Mouse (Mus musculus) adrenal gland, adult 2 months (tissue): ENCODE data around the gene Gnmt. TPM values are rescaled to one million over a fixed set of nuclear protein-coding genes. Genes with fewer than 3 reads are reported as not detected.
A peak's percentile ranks its signal among the peaks of the same experiment; 100 is the strongest.
"Not testable (repeated sequence)": the region's sequence is repeated elsewhere in the genome, so short reads cannot be mapped to it uniquely, and the experiment has no call there.

ENCODE experiments used
- DNase-seq: peaks from one replicate; pipeline ENCODE4 v3.0.0; 2021
- long read RNA-seq: library from polyadenylated mRNA; stranded (forward); transcript quantifications from one replicate; pipeline ENCODE4 v2.0.0, GENCODE M21; 2021
- polyA plus RNA-seq: library from polyadenylated mRNA; depleted of rRNA; stranded (reverse); fragments of >200 nt; gene quantifications from 2 replicates; pipeline ENCODE4 v1.2.3, GENCODE M21; 2012; rRNA removed
- total RNA-seq, 2 experiments: library from RNA; stranded (reverse); gene quantifications; 2 replicates each; pipeline ENCODE4 v1.2.3; 2021

Gnmt gene
- total RNA-seq (1 to 10 TPM; 1.2 to 6.5 TPM), polyA plus RNA-seq (1.0 and 4.0 TPM in 2 replicates)
- long read RNA-seq, result 0 reads

- DNase-seq, result peak; percentile 52
Observed at GRCm38 (mm10) chr17:46728904-46729318, at the start of gene Gnmt. Gene Gnmt, minus strand, starts transcription at chr17:46729168.

DNA sequence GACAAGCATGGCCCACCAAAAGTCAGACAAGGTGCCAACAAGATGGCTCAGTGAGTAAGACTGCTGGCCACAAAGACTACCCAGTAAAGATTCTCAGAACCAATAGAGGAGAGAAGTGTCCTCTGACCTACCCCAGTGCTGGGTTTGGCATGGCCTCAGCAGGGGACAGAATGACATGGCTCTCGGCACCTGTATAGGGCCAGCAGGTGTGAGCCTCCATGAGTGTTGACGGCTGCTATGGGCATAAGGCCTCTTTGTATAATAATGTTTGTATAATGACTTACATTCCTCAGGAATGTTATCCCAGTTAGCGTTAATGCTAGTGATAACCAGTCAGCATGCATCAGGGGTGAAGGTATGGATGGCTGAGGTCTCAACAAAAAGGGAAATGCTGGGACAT, 47.1 kb upstream of the Gnmt start:
- no peak for DNase-seq

DNA sequence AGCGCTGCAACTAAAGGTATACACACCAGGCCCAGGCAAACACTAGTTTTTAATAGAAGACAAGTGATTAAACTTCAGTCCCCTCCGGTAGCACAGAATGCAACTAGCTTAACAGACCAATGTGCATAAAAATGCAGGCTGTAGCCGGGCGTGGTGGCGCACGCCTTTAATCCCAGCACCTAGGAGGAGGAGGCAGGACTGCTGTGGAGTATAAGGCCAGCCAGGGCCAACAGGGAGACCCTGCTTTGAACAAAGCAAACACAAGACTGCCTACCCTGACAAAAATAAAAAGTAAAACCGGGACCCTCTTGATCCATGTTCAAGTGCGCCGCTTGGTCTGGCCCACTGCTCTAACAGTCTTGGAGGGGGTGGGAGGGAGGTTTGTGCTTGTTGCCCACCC, 46.1 kb upstream of the Gnmt start:
- no peak for DNase-seq

- no peak for DNase-seq
Observed at GRCm38 (mm10) chr17:46774131-46774472, 45.1 kb upstream of the Gnmt start.

DNA sequence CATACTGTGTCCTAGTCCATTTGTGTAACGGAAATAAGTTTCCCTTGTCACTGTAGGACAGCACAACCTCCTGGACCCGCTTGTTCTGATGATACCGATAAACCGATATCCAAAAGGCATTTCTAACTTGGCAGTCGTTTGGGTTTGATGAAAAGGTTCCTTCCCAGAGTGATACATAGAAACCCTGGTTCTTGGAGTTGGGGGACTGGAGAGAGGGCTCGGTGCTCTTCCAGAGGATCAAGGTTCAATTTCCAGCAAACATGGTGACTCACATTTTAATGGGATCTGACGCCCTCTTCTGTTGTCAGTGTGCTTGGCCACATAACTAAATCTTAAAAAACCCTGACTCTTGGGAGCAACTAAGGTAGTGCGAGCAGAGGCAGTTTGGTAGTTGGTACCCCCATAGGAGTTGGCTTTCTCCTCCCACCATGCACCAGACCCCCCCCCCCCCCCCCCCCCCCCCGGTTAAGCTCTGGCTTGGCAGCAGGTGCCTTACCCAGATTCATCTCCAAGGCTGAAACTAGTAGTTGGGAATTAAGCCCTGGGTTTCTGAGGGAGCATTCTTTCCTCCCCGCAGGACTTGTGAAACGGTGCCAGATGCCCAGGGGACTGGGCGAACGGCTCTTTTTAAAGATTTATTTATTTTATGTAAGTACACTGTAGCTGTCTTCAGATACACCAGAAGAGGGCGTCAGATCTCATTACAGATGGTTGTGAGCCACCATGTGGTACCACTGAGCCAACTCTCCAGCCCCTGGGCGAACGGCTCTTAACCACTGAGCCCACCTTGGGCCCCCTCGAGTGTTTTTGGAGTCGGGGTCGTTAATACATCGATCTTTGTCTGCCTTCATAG, 44.5 kb upstream of the Gnmt start:
- no peak for DNase-seq

GRCm38 (mm10) chr17:46772404-46773277, 43.7 kb upstream of the Gnmt start, which contains the start of gene 2310039H08Rik:
Gene 2310039H08Rik, plus strand, starts transcription at chr17:46772635.
- peak; percentile 91 for DNase-seq

DNA sequence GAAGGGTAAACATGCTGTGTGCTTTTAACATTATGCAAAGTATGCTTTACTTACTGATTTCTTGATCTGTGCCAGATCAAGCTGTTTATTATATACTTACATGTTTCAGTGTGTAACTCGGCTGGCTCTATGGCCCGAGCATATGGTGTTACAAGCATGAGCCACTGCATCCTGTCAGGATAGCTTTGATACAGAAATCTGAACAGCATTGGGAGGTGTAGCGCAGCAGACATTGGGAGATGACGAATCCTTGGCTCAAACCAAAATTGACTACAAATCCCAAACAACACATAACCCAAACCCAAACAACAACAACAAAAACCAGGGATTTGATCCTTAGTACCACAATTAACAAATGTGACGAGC, 43.1 kb upstream of the Gnmt start:
- no peak for DNase-seq

DNA sequence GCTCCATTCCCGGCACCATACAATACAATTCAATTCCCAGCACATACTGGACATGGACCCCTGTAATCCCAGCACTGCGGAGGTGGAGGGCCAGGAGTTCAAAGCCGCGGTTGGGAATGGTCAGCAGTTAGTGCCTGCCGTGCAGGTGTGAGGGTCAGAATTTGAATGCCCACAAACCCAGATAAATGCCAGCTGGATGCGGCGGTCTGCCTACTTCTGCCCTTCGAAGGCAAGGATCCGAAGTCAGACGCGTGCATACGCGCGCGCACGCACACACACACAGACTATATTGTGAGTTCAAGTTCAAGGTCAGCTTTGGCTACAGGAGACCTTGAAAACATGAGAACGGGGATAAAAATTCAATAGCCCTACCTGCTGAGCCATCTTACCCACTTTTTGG, 42.6 kb upstream of the Gnmt start:
- no peak for DNase-seq

DNA sequence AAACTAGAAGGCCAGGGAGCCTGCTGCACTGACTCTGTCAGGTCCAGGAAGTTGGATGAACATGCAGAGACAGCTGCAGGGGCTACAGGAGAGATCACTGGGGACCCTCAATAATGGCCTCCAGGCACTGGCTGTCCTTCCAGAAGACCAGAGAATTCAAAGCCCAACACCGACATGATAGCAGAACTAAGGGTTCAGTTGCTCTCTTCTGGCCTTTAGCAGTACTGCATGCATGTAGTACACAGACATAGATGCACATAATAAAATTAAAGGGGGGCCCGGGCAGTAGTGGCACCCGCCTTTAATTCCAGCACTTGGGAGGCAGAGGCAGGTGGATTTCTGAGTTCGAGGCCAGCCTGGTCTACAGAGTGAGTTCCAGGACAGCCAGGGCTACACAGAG, 42.1 kb upstream of the Gnmt start:
- DNase-seq, result no peak

DNA sequence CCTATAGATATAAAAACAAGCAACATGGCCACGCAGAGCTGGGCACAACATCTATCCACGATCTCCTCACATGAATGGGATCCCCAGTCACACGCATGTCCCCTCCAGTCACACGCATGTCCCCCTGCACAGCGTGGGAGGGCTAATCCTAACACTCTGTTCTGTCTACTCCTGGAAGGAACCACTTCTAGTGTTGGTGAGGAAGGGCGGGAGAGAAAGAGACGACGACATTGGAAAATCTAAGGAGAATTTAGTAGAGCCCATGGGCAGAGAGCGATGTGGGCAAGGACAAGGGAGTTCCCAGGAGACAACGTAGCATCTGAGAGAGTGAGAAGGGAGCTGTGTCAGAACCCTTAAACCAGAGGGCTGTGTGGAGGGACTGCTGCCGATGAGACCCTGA, 41.6 kb upstream of the Gnmt start:
- no peak for DNase-seq

- DNase-seq, result no peak
Observed at GRCm38 (mm10) chr17:46767868-46768267, 38.9 kb upstream of the Gnmt start.

DNA sequence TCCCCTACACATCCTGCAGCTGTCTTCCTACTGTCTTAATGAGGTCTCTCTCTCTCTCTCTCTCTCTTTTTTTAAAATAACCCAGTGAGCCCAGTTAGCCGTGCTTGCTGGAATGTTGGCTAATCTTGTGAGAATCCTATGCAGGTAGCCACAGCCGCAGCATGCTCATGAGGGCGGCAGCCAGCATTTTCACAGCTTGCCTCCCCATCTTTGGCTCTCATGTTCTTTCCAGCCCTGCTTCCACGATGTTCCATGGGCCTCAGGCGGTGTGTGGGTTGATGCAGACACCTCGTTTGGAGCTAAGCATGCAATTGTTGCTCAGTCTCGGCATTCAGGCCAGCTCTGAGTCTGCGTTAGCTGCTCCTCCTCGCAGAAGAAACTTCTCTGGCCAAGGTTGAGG, 35.9 kb upstream of the Gnmt start:
- DNase-seq, result not testable (repeated sequence)

DNA sequence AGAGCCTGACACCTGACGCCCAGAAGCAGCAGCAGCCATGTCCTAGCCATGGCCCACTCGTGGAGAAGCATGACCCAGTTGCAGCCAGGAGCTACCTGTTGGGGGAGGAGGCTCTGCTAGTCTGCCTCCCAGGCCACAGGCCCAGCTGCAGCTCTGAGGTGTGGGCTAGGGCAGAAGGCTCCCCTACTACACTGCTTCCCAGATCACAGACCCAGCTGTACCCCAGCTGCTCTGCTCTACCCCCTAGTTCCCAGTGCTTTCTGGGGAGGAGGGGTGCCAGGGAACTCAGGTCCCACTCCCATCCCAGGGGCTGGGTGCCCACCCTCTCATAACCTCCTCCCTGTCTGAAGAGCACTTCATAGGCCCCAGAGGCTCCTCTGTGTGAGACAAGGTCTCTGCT, 34.6 kb upstream of the Gnmt start, which contains the start of gene Ptcra:
Gene Ptcra (minus strand): TSS at position 169 of the 400 bp plus-strand sequence.
- DNase-seq, result no peak

GRCm38 (mm10) chr17:46758753-46759152, 29.8 kb upstream of the Gnmt start:
- DNase-seq, result no peak

DNA sequence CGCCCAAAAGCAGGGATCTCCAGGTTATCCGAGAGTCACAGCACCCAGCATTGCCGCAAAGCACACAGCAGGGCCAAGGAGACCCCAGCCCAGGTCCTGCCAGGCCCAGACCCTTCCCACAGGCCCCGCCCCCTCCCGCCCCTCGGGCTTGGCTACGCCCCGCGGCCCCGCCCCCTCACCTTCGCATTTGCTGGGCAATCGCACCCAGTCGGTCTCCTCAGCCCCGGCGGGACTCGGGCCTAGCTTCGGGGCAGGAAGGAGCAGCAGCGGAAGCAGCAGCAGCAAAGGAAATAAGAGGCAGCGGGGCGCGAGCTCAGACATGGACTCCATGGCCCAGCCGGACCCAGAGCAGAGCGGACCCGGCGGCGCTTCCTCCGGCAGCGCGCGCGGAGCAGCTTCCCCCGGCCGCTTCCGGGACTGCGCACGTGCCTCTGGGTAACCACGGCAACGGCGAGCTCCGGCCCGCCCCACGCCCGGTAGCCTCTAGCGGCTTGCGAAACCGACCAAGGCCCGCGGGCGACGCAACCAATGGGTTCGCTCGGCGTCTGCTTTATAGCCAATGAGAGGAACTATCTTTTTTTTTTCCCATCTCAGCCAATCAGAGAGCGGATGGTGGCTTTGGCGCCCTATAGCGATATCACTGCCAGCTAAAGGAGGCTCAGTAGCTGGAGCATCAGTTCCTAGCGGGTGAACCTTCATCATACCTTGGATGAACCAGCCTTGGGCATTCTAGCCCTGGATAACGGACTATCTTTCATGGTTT, 23.0 kb upstream of the Gnmt start, which contains the start of gene Cnpy3:
Gene Cnpy3 (minus strand): TSS at position 421 of the 763 bp plus-strand sequence.
- peak; percentile 98 for DNase-seq

DNA sequence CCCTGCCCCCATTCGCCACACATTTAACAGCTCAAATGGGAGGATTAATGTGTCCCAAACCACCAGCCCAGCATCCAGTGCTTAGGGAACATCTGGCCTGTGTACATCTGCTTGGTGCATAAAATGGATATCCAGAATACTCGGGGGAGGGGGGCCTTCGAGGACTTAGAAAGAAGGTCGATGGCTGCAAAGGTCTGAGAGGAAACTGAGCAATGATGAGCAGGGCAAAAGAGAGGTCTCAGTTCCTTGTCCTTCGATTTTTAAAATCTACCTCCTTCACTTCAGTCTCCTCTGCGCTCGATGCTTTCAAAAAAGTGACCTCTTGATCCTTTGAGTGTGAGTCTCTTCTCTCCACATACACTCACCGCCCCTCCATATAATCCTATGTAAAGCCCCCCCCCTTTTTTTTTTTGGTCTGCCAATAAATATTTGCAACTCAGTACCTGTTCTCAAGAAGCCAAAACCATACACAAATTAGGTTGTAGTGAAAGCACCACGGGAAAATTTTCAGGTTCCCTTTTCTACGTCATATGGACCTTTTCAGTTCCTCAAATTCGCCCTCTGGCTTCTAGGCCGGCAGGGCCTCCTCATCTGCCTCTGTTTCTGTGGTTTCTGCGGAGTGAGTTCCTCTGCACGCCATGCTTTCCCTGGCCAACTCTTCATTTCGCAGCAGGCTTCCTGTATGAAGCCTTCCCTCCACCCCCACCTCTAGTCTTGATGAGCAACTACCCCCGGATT, 22.3 kb upstream of the Gnmt start:
- no peak for DNase-seq

- DNase-seq, result no peak
Observed at GRCm38 (mm10) chr17:46750580-46750979, 21.6 kb upstream of the Gnmt start.

GRCm38 (mm10) chr17:46749282-46749681, 20.3 kb upstream of the Gnmt start:
- DNase-seq, result no peak

- no peak for DNase-seq
Observed at GRCm38 (mm10) chr17:46747806-46748205, 18.8 kb upstream of the Gnmt start.

GRCm38 (mm10) chr17:46747234-46747633, 18.3 kb upstream of the Gnmt start:
- DNase-seq, result no peak

GRCm38 (mm10) chr17:46745506-46745905, 16.5 kb upstream of the Gnmt start:
- DNase-seq, result no peak
